Mouse (Mus musculus): ENCODE results near the gene Cfap77.

GRCm38 (mm10) chr2:29042124-29042523 is 12.7 kb downstream of the Cfap77 start:
- TF ChIP-seq CTCF (IDR thresholded peaks at IDR 0.05; ENCODE audit: low read depth, low read length) (no peak), POLR2A (IDR thresholded peaks at IDR 0.05; ENCODE audit: borderline replicate concordance, low read depth, low read length) (no peak)
